Mouse (Mus musculus): ENCODE measurements around the gene Fam205a1. TPM values are rescaled to one million over a fixed set of nuclear protein-coding genes. Genes with fewer than 3 reads are reported as not detected.
"Not testable (repeated sequence)": the region's sequence is repeated elsewhere in the genome, so short reads cannot be mapped to it uniquely, and the experiment has no call there.

The Fam205a1 gene
- polyA plus RNA-seq (2015; fragmentation: Nextera tagmentation; extraction: Ambion mirVana): not detected in 2 replicates

DNA sequence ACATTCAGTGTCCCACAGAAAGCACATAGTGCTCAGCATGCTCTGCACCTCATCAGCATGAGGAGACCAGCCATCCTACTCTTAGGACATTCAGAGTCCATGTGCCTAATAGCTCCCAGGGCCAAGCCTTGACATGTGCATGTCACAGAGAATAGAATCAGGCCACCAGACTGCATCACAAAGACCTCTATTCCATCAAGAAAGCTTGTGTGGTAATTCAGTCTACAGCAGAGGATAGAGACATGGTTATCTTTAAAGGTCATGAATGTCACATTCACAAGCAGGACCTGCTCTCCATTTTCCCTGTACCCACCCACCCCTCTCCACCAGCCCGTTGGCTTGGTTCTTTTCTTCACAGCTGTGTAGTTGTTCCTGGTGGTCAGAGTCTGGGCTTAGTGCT lies at the start of gene Fam205a1:
TSS of gene Fam205a1 (minus strand) at position 101 of the 400 bp plus-strand sequence.
- H3K9ac ChIP-seq; ATAC-seq (ENCODE audit: insufficient number of reproducible peaks, insufficient read depth, low FRiP score, low TSS enrichment, low read depth); H3K4me1 ChIP-seq; H3K4me2 ChIP-seq; H3K4me3 ChIP-seq; H3K27ac ChIP-seq; H3K27me3 ChIP-seq; H3K36me3 ChIP-seq; H3K9me3 ChIP-seq: not testable (repeated sequence)
- 77% methylated on average over 1 of the region's 1 CpGs for WGBS

GRCm38 (mm10) chr4:42902730-42903129 lies 49.0 kb upstream of the Fam205a1 start:
- no peaks in the 10 kb centered on the region for H3K36me3 ChIP-seq
- H3K4me2 ChIP-seq: no peak overlapping the region
- WGBS: 92% methylated on average over 5 of the region's 5 CpGs
- no peak overlapping the region for H3K27ac ChIP-seq
- no peak overlapping the region for H3K9ac ChIP-seq
- ATAC-seq (ENCODE audit: insufficient number of reproducible peaks, insufficient read depth, low FRiP score, low TSS enrichment, low read depth): no peak
- no peak overlapping the region for H3K4me3 ChIP-seq
- H3K4me1 ChIP-seq: no peaks in the 10 kb centered on the region
- H3K27me3 ChIP-seq: no peaks in the 10 kb centered on the region
- no peaks in the 10 kb centered on the region for H3K9me3 ChIP-seq

DNA sequence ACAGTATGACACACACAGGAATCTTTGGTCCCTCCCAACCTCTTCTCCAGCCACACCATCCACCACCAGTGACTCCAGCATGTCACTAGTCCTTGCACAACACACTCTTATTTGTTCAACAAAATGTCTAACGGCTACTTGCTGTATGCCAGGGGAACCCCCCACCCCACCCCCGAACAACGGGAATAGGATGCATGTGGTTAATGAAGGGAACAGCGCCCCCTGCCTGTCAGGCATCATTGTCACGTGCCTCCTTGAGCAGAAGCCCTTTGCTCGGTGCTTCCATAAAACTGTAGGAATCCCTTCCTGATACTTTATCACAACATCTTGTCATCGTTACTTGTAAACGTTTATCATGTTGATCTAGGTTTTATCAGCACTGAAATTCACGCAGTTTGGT lies 48.5 kb upstream of the Fam205a1 start:
- Histone ChIP-seq H3K4me3 (no peak overlapping the region), H3K9me3 (no peaks in the 10 kb centered on the region), H3K27me3 (no peaks in the 10 kb centered on the region), H3K4me2 (no peak overlapping the region), H3K27ac (no peak overlapping the region), H3K36me3 (no peaks in the 10 kb centered on the region), H3K4me1 (no peaks in the 10 kb centered on the region), H3K9ac (no peak overlapping the region)
- WGBS: 62% methylated on average over 9 of the region's 9 CpGs
- ATAC-seq (ENCODE audit: insufficient number of reproducible peaks, insufficient read depth, low FRiP score, low TSS enrichment, low read depth): no peak

- no peak overlapping the region for H3K4me3 ChIP-seq
- no peak for ATAC-seq (ENCODE audit: insufficient number of reproducible peaks, insufficient read depth, low FRiP score, low TSS enrichment, low read depth)
- H3K4me1 ChIP-seq: no peaks in the 10 kb centered on the region
- no peak overlapping the region for H3K27ac ChIP-seq
- H3K9me3 ChIP-seq: no peaks in the 10 kb centered on the region
- no peaks in the 10 kb centered on the region for H3K27me3 ChIP-seq
- H3K36me3 ChIP-seq: no peaks in the 10 kb centered on the region
- no peak overlapping the region for H3K9ac ChIP-seq
- no peak overlapping the region for H3K4me2 ChIP-seq
- WGBS: 64% methylated on average over 5 of the region's 5 CpGs
Measured at GRCm38 (mm10) chr4:42900878-42901277, 47.2 kb upstream of the Fam205a1 start.

DNA sequence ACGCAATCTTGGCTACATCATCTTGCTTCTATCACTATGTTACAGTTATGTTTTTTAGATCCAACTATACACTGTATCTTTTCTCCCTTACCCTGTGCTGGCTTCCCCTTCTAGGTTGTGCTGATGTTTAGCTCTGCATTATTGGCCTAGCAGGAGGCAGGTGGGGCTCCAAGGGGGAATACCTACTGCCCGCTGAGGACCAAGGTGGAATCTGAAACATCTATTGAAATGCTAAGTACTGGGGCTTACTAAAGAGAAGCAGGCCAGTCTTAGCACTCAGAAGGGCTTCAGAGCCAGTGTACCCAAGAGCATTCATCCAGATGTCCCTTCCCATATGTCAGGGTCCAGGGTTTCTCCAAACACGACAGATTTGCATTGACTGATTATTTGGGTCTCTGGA lies 45.2 kb upstream of the Fam205a1 start:
- WGBS: 31% methylated on average over 3 of the region's 3 CpGs
- H3K27me3 ChIP-seq: no peaks in the 10 kb centered on the region
- H3K4me1 ChIP-seq: no peaks in the 10 kb centered on the region
- no peak overlapping the region for H3K9ac ChIP-seq
- H3K36me3 ChIP-seq: no peaks in the 10 kb centered on the region
- no peaks in the 10 kb centered on the region for H3K9me3 ChIP-seq
- no peak overlapping the region for H3K27ac ChIP-seq
- no peak for ATAC-seq (ENCODE audit: insufficient number of reproducible peaks, insufficient read depth, low FRiP score, low TSS enrichment, low read depth)
- H3K4me2 ChIP-seq: no peak overlapping the region
- no peak overlapping the region for H3K4me3 ChIP-seq

DNA sequence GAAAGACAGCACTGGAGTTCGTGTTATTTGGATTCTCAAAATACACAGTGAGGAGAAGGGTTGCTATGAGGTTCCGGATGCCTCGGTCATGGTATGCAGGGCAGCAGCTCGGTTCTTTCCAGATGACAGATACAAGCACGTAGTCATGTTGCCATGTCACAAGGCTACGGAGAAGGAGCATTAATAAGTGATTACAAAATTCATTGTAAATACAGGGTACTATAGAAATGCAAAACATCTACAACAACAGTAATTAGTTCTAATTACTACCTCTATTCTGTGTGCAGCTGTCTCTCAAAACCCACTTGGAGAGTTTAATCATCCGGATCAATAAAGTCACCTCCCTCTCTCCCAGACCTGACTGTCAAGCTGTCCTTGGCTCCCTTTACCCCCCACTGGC lies 41.4 kb upstream of the Fam205a1 start:
- no peak for ATAC-seq (ENCODE audit: insufficient number of reproducible peaks, insufficient read depth, low FRiP score, low TSS enrichment, low read depth)
- H3K27ac ChIP-seq: no peak overlapping the region
- H3K36me3 ChIP-seq: no peaks in the 10 kb centered on the region
- H3K9ac ChIP-seq: no peak overlapping the region
- H3K27me3 ChIP-seq: no peaks in the 10 kb centered on the region
- no peaks in the 10 kb centered on the region for H3K4me1 ChIP-seq
- 68% methylated on average over 7 of the region's 7 CpGs for WGBS
- H3K4me2 ChIP-seq: no peak overlapping the region
- no peak overlapping the region for H3K4me3 ChIP-seq
- H3K9me3 ChIP-seq: no peaks in the 10 kb centered on the region

GRCm38 (mm10) chr4:42891176-42891575 lies 37.5 kb upstream of the Fam205a1 start:
- Histone ChIP-seq H3K4me3 (no peak overlapping the region), H3K9ac (no peak overlapping the region), H3K4me1 (no peaks in the 10 kb centered on the region), H3K9me3 (no peaks in the 10 kb centered on the region), H3K27ac (no peak overlapping the region), H3K27me3 (no peaks in the 10 kb centered on the region), H3K36me3 (no peaks in the 10 kb centered on the region), H3K4me2 (no peak overlapping the region)
- 60% methylated on average over 7 of the region's 7 CpGs for WGBS
- no peak for ATAC-seq (ENCODE audit: insufficient number of reproducible peaks, insufficient read depth, low FRiP score, low TSS enrichment, low read depth)

DNA sequence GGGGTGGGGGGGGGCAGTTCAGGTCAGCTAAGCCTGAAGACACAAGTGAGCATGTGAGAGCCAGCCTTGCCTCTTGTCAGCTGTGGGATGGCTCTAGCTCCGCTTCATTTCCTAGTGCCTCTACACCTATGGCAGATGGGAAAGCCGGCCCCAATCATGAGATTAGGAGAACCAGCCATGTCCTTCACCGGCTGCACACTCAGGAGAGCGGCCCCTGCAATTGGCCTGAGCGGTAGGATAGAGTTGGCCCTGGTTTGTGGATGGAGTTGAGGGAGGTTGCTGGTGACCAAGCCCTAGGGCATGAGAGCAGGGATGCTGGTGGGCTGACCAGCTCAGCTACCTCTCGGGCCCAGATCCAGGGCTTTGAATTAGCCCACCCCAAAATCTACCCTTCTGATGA lies 35.1 kb upstream of the Fam205a1 start:
- 90% methylated on average over 6 of the region's 6 CpGs for WGBS
- no peak overlapping the region for H3K27ac ChIP-seq
- no peak overlapping the region for H3K9ac ChIP-seq
- H3K4me3 ChIP-seq: no peak overlapping the region
- no peaks in the 10 kb centered on the region for H3K4me1 ChIP-seq
- H3K4me2 ChIP-seq: no peak overlapping the region
- no peaks in the 10 kb centered on the region for H3K36me3 ChIP-seq
- ATAC-seq (ENCODE audit: insufficient number of reproducible peaks, insufficient read depth, low FRiP score, low TSS enrichment, low read depth): no peak
- H3K27me3 ChIP-seq: no peaks in the 10 kb centered on the region
- no peaks in the 10 kb centered on the region for H3K9me3 ChIP-seq

DNA sequence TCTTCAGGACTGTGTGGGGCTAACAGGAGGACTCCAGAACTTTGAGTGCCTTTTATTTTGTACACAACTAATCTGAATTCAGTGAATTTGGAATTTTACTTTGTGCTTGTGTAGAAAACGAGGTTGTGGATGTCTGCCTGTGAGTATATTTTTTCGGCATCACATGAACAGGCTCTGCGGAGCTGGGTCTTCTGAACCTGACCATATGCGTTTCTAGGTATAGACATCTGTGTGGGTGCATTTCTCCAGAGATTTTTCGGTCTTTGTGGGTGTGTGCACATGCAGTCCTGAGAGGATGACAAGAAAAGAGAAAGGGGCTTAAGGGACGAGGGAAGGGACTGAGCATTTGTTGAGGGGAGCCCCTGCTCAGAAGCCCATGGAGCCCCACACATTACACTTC lies 33.2 kb upstream of the Fam205a1 start:
- H3K4me1 ChIP-seq: no peaks in the 10 kb centered on the region
- 92% methylated on average over 6 of the region's 6 CpGs for WGBS
- no peak for ATAC-seq (ENCODE audit: insufficient number of reproducible peaks, insufficient read depth, low FRiP score, low TSS enrichment, low read depth)

GRCm38 (mm10) chr4:42880677-42880948 lies 26.9 kb upstream of the Fam205a1 start:
- Histone ChIP-seq H3K9ac (no peak overlapping the region), H3K36me3 (no peaks in the 10 kb centered on the region), H3K27me3 (peaks cover 4% of the 10 kb centered on the region), H3K4me2 (no peak overlapping the region), H3K4me3 (no peak overlapping the region), H3K27ac (no peak overlapping the region), H3K4me1 (no peaks in the 10 kb centered on the region), H3K9me3 (no peaks in the 10 kb centered on the region)
- 37% methylated on average over 1 of the region's 1 CpGs for WGBS
- no peak for ATAC-seq (ENCODE audit: insufficient number of reproducible peaks, insufficient read depth, low FRiP score, low TSS enrichment, low read depth)

More for the DNA sequence above, 33.2 kb upstream of the Fam205a1 start:
- no peak overlapping the region for H3K9ac ChIP-seq
- H3K36me3 ChIP-seq: no peaks in the 10 kb centered on the region
- H3K9me3 ChIP-seq: no peaks in the 10 kb centered on the region
- no peaks in the 10 kb centered on the region for H3K27me3 ChIP-seq
- no peak overlapping the region for H3K4me3 ChIP-seq
- no peak overlapping the region for H3K27ac ChIP-seq
- no peak overlapping the region for H3K4me2 ChIP-seq

GRCm38 (mm10) chr4:42879829-42880676 lies 26.4 kb upstream of the Fam205a1 start:
- no peak overlapping the region for H3K4me3 ChIP-seq
- no peak overlapping the region for H3K27ac ChIP-seq
- no peaks in the 10 kb centered on the region for H3K4me1 ChIP-seq
- no peak overlapping the region for H3K9ac ChIP-seq
- WGBS: 80% methylated on average over 16 of the region's 16 CpGs
- no peaks in the 10 kb centered on the region for H3K36me3 ChIP-seq
- ATAC-seq (ENCODE audit: insufficient number of reproducible peaks, insufficient read depth, low FRiP score, low TSS enrichment, low read depth): no peak
- H3K4me2 ChIP-seq: no peak overlapping the region
- peaks cover 4% of the 10 kb centered on the region for H3K27me3 ChIP-seq
- no peaks in the 10 kb centered on the region for H3K9me3 ChIP-seq

- 80% methylated on average over 2 of the region's 2 CpGs for WGBS
- H3K4me1 ChIP-seq: no peaks in the 10 kb centered on the region
- no peak overlapping the region for H3K4me3 ChIP-seq
- peaks cover 4% of the 10 kb centered on the region for H3K27me3 ChIP-seq
- no peak overlapping the region for H3K27ac ChIP-seq
- no peak overlapping the region for H3K4me2 ChIP-seq
- no peaks in the 10 kb centered on the region for H3K9me3 ChIP-seq
- no peak overlapping the region for H3K9ac ChIP-seq
- no peak for ATAC-seq (ENCODE audit: insufficient number of reproducible peaks, insufficient read depth, low FRiP score, low TSS enrichment, low read depth)
- H3K36me3 ChIP-seq: no peaks in the 10 kb centered on the region
Measured at GRCm38 (mm10) chr4:42877657-42878056, 24.0 kb upstream of the Fam205a1 start.

All from embryonic facial prominence, embryonic 13.5 days (tissue).